Mouse (Mus musculus): ENCODE data around the gene Mrps22.
A peak's percentile ranks its signal among the peaks of the same experiment; 100 is the strongest.

The Mrps22 gene

DNA sequence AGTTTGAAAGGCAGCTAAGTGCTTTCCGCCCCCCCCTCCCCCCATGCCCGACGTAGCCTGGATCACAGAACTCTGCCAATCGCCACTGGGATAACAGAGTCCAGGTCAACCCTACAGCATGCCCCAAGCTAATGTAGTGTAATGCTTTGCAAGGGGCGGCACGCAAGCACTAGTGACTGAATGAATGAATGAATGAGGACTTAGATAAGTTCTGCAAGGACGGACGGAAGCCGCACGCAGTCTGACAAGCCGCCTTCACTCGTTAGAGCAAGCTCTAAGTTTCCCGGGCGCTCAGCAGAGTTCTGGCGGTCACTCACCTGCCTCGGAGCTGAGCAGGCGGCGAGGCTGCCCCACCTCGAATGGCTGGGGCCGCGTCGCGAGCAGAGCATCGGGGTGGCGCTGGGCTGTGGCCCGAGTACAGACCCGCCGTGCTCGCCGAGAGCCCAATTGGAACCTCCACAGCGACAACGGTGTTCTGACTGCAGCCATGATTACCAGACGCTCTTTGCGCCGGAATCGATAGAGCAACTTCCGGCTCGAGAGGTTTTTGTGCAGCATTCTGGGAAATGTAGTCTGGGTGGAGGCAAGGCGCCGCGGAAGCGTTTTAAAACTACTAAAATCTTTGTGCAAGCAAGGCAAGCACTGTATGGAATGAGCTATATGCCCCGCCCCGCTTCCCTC, at the start of gene Mrps22:
TSS of gene Mrps22 (minus strand) at position 505 of the 681 bp plus-strand sequence.
- peak; percentile 81 for DNase-seq (ENCODE audit: extremely low spot score, low spot score)

DNA sequence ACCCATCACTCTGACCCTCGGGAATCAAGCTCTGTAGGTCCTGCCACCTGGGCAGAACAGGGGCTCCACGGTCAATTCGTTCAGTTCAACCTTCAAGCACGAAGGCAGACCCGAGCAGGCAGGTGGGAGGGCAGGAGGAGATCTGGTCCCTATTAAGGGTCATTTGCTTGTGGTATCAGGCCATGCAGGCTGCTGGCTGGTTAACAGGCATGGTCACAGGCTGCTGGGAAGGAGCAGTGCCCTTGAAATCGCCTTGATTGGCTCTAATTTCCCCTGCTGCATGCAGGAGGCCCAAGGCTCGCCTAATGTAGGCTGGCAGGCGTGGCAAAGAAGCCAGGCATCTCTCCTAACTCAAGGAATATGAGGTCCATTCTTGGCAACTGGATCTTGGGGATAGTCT, 49.1 kb upstream of the Mrps22 start:
- DNase-seq (ENCODE audit: extremely low spot score, low spot score): no peak

DNA sequence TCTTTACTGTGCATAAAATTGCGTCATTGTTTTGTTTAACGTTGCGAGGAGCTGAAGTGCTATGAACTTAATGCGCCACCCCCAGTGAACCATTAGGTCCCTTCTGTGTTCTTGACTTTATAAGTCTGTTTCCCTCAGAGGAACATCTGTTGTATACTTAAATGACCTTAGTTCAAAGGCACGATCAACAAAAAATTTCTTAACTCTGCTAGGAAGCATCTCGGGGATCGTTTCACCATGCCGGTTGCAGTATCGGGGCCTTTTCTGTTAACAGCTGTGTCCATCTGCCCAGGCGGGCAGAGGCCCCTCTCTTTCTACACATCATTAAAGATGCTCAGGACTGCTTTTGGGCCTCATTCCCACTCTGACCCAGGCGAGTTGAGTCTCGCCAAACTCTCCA, 46.0 kb upstream of the Mrps22 start:
- DNase-seq (ENCODE audit: extremely low spot score, low spot score): no peak

DNA sequence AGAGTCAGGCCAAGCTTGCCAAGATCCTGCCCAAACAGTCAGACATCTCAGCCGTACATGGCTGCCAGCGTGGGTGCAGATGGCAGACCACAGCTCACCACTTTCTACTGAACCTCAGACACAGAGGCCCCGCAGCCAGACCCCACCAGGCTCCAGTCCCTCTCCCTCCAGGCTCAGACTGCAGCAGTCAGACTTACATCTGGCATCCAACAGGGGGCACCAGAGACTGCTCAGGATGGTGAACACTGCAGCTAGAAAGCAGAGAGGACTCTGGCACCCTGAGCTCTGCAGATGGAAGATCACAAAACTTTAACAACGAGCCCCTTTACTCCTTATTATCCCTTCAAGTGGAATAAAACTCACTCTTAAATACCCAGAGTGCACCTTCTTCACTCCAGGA, 44.3 kb upstream of the Mrps22 start:
- peak; percentile 63 for DNase-seq (ENCODE audit: extremely low spot score, low spot score)

DNA sequence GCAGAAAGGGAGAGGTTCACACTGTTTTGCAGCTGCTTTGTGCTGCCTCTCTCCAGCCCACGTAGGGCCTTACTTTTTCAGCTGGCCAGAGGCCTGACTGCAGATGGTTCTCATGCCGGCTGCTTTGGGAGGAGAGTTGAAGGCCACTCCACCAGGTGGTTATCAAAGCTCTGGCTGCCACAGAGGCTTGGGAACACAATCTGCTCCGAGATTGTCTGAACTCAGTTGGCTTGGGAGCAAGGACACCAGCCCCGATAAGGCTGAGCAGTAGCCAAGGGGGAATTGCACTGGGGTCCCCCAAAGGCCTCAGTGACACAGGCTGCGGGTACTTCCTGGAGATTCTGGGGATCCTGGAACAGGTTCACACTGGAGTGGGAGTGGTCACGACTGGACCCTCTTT, 40.7 kb upstream of the Mrps22 start:
- DNase-seq (ENCODE audit: extremely low spot score, low spot score): no peak

DNA sequence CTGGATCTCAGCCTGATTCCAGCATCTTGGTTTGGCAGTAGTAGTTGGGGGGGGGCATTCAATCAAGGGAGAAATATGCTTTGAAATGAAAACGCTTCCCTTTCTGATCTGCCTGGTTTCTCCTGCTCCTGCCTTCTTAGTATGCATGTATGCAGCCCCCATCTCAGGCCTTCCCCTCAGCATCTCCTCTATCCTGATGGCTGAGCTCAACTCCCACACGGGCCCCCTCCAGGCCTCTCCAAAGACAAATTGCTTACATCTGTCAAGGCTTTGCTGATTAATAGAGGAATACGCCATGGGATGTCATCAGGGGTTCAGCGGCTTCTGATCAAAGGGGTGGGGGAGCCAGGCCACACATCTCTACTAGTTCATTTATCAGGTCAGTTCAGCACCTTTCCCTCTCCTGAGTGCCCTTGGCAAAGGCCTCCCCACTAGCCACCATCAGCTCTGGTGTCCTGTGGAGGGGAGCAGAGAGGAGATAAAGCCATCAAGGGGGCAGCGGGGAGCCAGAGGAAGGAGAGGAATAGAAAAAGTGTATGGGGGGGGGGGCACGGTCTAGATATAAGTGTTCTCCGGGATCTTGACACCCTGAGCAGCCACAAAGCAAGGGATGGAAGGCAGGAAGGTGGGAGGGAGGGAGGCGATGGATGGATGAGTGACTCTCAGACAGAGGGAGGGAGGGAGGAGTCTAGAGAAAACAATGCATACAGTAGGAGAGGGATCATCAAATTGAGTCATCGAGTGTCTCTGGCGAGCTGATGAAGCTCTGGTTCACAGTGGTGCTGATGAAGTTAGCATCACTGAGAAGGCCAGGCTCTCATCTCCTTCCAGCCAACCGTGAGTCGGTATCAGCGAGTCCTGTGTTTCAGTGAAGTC, 32.1 kb upstream of the Mrps22 start:
- no peak for DNase-seq (ENCODE audit: extremely low spot score, low spot score)

DNA sequence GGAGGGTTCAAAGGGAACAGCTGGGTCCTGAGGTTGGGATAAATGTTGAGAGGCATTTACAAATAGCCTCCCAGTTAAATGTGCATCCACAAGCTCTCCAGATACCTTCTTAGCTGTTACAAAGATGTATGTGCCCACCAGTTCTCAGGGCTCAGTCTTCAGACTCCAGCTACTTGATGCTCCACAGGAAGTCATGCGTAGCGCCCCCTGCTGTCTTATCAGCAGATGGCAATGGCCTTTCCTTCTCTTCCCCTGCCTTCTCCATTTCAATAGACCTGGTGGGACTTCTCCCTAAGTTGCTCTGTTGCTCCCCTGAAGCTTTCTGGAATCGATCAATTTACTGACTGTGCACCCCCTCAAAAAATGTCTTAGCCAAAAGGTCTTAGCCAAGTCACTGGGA, 27.0 kb upstream of the Mrps22 start:
- DNase-seq (ENCODE audit: extremely low spot score, low spot score): no peak

DNA sequence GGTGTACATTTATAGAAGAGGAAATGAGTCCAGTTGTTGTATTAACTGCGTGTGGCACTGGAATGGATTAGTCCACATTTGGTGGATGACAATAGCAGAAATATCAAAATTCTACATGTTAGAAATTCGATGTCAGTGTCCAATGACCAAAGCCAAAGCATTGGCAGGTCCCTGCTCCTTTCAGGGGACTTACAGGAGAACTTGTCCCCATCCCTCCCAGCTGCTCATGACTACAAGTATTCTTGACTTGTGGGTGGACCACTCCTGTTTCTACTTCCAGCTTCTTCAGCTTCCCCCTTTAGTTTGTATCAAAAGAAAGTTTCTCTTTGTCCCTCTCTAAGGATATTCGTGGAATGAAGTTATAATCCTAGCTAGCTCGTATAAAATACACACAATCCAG, 3.4 kb upstream of the Mrps22 start:
- no peak for DNase-seq (ENCODE audit: extremely low spot score, low spot score)

DNA sequence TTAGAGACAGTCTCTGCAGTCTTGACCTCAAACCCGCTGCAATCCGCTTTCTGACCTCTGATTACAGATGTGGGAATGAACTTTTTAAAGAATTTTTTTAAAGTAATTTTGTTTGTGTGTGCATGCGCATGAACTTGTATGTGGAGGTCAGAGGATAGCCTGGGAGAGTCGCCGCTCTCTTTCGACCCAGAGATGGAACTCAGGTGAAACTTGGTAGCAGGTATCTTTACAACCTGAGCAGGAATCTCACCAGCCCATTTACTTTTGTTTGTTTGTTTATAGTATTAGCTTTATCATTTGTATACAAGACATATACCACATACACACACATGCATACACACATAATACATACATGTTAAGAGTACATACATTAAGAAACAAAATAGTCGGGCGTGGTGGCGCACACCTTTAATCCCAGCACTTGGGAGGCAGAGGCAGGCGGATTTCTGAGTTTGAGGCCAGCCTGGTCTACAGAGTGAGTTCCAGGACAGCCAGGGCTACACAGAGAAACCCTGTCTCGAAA, 438 bp upstream of the Mrps22 start:
- no peak for DNase-seq (ENCODE audit: extremely low spot score, low spot score)

DNA sequence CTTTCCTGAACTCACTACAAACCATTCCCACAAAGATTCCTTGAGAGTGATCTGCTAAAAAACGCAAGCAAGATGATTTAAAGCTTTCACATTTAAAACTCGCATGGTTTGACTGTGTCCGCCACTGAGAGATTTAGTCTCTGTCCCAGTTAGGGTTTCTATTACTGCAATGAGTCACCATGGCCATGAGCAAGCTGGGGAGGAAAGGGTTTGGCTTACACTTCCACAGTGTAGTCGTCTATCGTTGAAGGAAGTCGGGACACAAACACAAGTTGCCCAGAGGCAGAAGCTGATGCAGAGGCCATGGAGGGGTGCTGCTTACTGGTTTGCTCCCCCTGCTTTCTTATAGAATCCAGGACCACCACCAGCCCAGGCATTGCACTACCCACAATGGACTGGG, 1.4 kb downstream of the Mrps22 start:
- DNase-seq (ENCODE audit: extremely low spot score, low spot score): no peak

DNA sequence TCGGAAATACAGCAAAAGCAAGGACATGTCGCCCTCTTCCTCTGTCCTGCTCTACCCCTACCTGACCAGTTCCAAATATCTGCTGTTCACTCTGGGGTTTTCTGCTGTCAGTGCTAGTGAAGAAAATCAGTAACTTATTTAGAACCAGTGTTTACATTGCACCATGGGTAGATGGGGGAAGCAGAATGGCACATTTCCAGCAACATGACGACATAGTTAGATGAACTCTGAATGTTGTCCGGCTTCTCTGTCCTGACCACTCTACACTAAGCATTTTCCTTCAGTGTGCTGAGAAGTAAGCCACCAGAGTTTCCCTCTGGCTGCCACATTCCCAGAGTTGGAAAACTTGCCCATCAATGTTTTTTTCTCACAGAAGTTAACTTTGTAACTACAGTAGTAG, 17.6 kb downstream of the Mrps22 start:
- no peak for DNase-seq (ENCODE audit: extremely low spot score, low spot score)

DNA sequence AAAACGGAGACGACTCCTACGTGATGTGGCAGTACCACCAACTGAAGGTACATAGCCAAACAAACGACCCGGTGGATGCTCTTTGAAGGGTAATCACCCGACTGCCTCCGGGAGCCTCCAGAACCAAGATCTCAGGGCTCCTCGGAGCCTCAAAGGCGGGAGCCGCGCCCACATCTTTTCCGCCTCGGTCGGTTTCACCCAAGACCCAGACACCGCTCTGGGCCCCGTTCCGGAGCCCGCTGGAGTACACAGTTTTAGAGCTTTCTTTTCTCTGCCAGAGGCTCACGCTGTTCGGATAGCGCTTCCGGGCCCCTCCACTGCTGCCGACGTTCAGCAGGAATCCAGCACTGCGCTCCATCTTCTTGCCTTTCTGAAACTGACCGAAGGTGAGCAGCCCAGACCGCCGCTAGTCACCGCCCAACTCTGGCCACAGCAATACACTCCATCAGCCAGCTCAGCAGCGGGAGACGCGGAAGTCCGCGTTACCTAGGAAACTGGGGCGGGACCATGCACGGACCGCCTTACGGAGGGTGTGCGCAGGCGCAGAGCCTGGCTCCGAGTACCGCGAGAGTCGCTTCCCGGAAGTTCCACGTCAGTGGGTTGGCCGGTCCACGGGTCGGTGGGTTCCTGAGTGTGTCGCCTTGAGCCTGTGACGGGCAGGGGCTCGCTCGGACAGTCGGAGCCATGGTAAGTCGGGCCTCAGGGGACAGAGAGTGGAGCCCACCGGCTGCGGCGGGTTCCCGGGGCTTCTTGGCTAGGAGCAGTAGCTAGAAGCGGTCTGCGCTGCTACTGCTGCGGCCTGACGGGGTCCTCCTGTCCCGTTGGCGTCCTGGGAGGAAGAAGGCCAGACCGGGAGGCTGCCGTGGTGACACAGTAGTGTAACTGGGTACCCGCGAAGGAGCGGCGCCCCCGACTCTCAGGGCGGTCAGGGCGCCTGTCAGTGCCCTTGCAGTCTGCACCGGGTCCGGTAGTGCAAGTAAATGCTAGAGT, 38.0 kb downstream of the Mrps22 start, which contains the start of gene Copb2:
TSS of gene Copb2 (plus strand) at position 585 of the 990 bp plus-strand sequence.
- DNase-seq (ENCODE audit: extremely low spot score, low spot score): peak; percentile 99

DNA sequence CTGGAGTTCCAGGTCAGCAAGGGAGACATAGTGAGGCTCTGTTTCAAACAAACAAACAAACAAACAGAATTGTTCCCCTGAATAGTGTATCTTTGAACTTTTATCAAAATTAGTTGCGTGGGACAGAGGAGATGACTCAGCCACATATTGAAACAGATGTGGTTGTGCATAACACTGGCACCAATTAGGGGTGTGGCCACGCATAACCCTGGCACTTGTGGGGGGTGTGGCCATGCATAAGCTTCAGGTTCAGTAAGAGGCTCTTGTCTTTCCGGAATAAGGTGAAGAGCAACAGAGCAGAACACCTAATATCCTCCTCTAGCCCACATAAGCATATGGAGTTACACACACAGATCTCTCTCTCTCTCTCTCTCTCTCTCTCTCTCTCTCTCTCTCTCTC, 57.4 kb downstream of the Mrps22 start:
- no peak for DNase-seq (ENCODE audit: extremely low spot score, low spot score)
